Mouse (Mus musculus) forebrain, embryonic 11.5 days (tissue): ENCODE measurements at regions not wholly inside any gene's neighbourhood (a gene's known extent, or its start where the extent isn't known, plus 50 kb on each side); places are given as distances from the start of the nearest gene placed in this dataset.
A peak's percentile ranks its signal among the peaks of the same experiment; 100 is the strongest.

Experiments used
- ATAC-seq: fragments of 200-750 bp; cut with Nextera tagmentation; replicated peaks from 2 replicates; pipeline ENCODE4 v1.8.0; 2017; ENCODE audit warnings: moderate TSS enrichment; ENCODE audit not compliant: low FRiP score
- DNase-seq: peaks from one replicate; pipeline ENCODE4 v3.0.0-alpha.2; 2017; ENCODE audit warnings: low spot score
- H3K27ac ChIP-seq: fragments of 300-500 bp; sonication (generic); 2 replicates; pipeline ENCODE4 v1.5.1; 2014; ENCODE audit warnings: low read depth, low read length
- H3K27me3 ChIP-seq: fragments of 300-500 bp; sonication (generic); 2 replicates; pipeline ENCODE4 v1.6.1; 2014; ENCODE audit warnings: mild to moderate bottlenecking, low read length, mixed read lengths; ENCODE audit not compliant: control insufficient read depth, insufficient read depth
- H3K36me3 ChIP-seq: fragments of 300-500 bp; sonication (generic); 2 replicates; pipeline ENCODE4 v1.6.1; 2014; ENCODE audit warnings: mild to moderate bottlenecking, low read length, moderate library complexity, mixed read lengths; ENCODE audit not compliant: control insufficient read depth, insufficient read depth
- H3K4me1 ChIP-seq: fragments of 300-500 bp; sonication (generic); replicated peaks from 2 replicates; pipeline ENCODE4 v1.6.1; 2014; ENCODE audit warnings: low read length, mixed read lengths; ENCODE audit not compliant: control insufficient read depth, insufficient read depth
- H3K4me2 ChIP-seq: fragments of 300-500 bp; sonication (generic); 2 replicates; pipeline ENCODE4 v1.6.1; 2014; ENCODE audit warnings: low read depth, mild to moderate bottlenecking, low read length, moderate library complexity, mixed read lengths; ENCODE audit not compliant: severe bottlenecking
- H3K4me3 ChIP-seq: fragments of 300-500 bp; sonication (generic); 2 replicates; pipeline ENCODE4 v1.5.1; 2014; ENCODE audit warnings: low read depth, low read length
- H3K9ac ChIP-seq: fragments of 300-500 bp; sonication (generic); 2 replicates; pipeline ENCODE4 v1.6.1; 2014; ENCODE audit warnings: low read length
- H3K9me3 ChIP-seq: fragments of 300-500 bp; sonication (generic); 2 replicates; pipeline ENCODE4 v1.6.1; 2016; ENCODE audit warnings: low read length, mixed read lengths; ENCODE audit not compliant: control insufficient read depth
- WGBS: fragments of 180-500 bp; shearing (Covaris S2); extraction: QIAGEN DNeasy Blood & Tissue Kit; methylation state at CpG from one replicate; pipeline ENCODE4 v1.1.7; 2014; 5-methylcytosine and 5-hydroxymethylcytosine counted together

DNA sequence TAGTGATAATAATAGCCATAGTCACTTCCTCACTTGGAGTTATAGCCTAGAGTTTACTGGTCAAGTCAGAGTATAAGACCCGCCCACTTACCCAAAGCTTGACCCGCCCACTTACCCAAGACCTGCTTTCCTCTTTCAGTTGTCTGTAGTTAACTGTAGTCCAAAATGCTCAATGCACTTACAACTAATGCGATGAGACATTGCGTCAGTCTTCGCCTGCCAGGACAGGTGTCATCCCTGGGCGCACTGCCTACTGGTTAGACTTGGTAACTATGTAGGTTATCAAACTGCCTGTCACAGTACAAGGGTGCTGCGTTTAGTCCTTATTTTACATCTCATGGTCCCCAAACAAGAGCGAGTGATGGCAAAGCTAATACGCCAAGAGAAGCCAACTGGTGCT, 294.0 kb downstream of the Mtx2 start:
- DNase-seq (no peak), ATAC-seq (no peak)
- no peaks in the 10 kb centered on the region for H3K4me1 ChIP-seq
- no peak overlapping the region for H3K4me2 ChIP-seq
- no peaks in the 10 kb centered on the region for H3K36me3 ChIP-seq
- no peaks in the 10 kb centered on the region for H3K27me3 ChIP-seq
- no peak overlapping the region for H3K4me3 ChIP-seq
- H3K27ac ChIP-seq, result no peak overlapping the region
- H3K9ac ChIP-seq, result no peak overlapping the region
- 95% methylated on average over 9 of the region's 9 CpGs for WGBS
- H3K9me3 ChIP-seq, result no peaks in the 10 kb centered on the region

- Histone ChIP-seq H3K9ac (no peak overlapping the region), H3K27me3 (peaks cover 29% of the 10 kb centered on the region), H3K4me1 (no peaks in the 10 kb centered on the region), H3K4me2 (no peak overlapping the region), H3K4me3 (no peak overlapping the region), H3K27ac (no peak overlapping the region), H3K9me3 (no peaks in the 10 kb centered on the region), H3K36me3 (no peaks in the 10 kb centered on the region)
- ATAC-seq (no peak), DNase-seq (no peak)
- 82% methylated on average over 10 of the region's 10 CpGs for WGBS
These were observed 307.9 kb downstream of the Mtx2 start for GRCm38 (mm10) chr2:75133298-75134080.

DNA sequence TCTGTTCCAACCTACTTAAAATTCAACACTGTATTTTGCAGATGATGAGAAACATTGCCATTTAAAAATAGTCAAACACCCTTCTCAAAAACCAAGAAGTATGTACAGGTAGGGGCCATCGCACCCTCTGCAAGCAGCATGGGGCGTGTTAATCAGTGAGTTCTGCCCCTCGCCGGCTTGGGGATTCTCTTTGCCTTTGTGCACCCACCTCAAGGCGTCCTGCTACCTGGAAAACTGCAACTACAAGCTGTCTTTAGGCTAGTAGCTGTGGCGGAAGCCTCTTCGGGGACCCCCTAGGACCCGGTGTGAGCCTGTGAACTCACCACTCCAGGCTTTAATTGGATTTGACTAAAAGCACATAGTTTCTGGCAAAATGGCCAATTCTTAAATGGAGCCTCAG, 311.0 kb downstream of the Mtx2 start:
- ATAC-seq, result no peak

DNA sequence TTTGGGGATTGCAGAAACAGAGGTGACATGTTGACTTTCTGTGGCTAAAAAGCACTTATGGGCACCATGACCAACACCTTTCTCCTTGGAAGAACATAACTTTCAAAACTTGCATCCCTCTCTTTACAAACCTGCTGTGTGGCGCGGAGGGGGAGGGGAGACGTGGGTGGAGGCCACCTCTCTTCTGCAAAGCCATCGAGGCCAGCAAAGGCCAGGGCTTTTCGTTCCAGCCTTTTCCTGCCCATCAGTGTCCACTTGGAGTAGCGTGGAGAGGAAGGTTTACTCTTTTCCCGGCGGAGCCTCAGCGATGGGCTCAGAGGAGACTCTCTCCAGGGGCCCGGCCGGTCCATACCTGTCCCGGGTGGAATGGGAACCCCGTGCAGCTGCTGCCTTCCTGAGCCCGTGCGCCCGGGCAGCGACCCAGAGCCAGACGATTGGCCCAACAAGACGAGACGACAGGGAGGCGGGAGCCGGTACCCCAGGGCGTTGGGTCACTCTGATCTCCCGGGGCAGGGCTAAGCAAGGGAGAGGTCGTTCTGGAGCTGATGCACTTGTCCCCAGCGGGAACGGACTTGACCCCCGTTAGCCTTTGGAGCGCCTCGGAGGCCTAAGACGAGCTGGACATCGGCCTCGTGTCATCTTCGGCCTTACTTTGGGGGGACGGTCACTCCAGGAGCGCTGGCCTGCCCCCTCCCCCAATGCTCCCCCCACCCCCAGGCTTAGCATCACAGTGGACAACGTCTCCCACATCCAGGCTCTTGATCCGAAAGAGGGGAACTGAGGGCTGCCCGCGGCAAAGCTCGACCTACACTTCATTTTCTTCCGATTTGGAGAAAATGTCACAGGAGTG, 311.8 kb downstream of the Mtx2 start:
- Histone ChIP-seq H3K9ac (no peak overlapping the region), H3K4me3 (peak overlapping the region; percentile 29), H3K27me3 (peaks cover 43% of the 10 kb centered on the region), H3K27ac (no peak overlapping the region), H3K4me2 (peak overlapping the region; percentile 66), H3K9me3 (no peaks in the 10 kb centered on the region), H3K4me1 (no peaks in the 10 kb centered on the region), H3K36me3 (no peaks in the 10 kb centered on the region)
- WGBS, result under 1% methylated on average over 42 of the region's 42 CpGs
- ATAC-seq, result peak; percentile 27; the same call in 1 of the 2 replicates
- DNase-seq, result peak; percentile 66

More for the DNA sequence above, 311.0 kb downstream of the Mtx2 start:
- no peak overlapping the region for H3K4me3 ChIP-seq
- peak; percentile 54 for DNase-seq
- no peaks in the 10 kb centered on the region for H3K4me1 ChIP-seq
- WGBS, result 9% methylated on average over 8 of the region's 8 CpGs
- no peaks in the 10 kb centered on the region for H3K36me3 ChIP-seq
- H3K9me3 ChIP-seq, result no peaks in the 10 kb centered on the region
- no peak overlapping the region for H3K4me2 ChIP-seq
- no peak overlapping the region for H3K27ac ChIP-seq
- no peak overlapping the region for H3K9ac ChIP-seq
- peaks cover 43% of the 10 kb centered on the region for H3K27me3 ChIP-seq

DNA sequence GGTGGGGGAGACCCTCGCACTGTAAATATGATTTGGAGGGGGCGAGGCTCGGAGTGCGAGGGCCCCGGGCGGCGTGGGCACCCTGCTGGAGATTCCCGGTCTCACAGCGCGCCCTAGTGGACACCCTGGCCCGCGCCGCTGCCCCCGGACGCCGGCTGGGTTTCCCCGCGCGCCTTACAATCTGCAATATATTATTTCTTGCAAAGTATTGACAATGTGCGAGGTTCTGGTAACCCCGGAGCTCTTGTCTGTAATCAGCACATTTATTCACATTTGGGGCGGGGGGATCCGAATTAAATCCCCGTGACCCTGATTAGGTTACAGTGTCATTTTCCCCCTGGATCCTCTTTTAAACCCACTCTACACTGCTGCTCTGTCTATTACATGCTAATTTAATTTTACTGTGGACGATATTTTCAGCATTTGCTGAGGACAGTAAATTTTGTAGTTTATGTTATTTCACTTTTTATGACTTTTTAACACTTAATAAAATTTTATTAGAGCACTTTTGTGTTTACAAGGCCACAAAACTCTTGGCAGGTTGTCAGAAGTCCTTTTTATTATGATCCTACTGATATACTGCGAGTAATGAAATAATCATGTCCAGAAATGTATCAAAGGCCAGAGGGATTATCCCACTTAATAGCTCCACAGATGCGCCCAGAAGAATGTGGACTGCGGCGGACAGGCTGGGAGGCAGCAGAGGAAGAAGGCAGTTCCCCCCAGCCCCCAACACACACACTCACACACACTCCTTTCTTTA, 312.6 kb downstream of the Mtx2 start:
- Histone ChIP-seq H3K27me3 (peaks cover 43% of the 10 kb centered on the region), H3K9me3 (no peaks in the 10 kb centered on the region), H3K36me3 (no peaks in the 10 kb centered on the region), H3K4me3 (peak overlapping the region; percentile 29), H3K4me1 (no peaks in the 10 kb centered on the region), H3K9ac (no peak overlapping the region), H3K4me2 (peak overlapping the region; percentile 66), H3K27ac (no peak overlapping the region)
- WGBS, result 6% methylated on average over 29 of the region's 29 CpGs
- ATAC-seq, result 0 out of 2 replicates have a peak, but pooled peaks have one; percentile 36
- DNase-seq, result peak; percentile 88

GRCm38 (mm10) chr2:75138746-75139060, 313.1 kb downstream of the Mtx2 start:
- H3K36me3 ChIP-seq, result no peaks in the 10 kb centered on the region
- DNase-seq, result no peak
- no peak for ATAC-seq
- no peaks in the 10 kb centered on the region for H3K4me1 ChIP-seq
- no peak overlapping the region for H3K4me2 ChIP-seq
- H3K4me3 ChIP-seq, result no peak overlapping the region
- no peak overlapping the region for H3K9ac ChIP-seq
- peaks cover 43% of the 10 kb centered on the region for H3K27me3 ChIP-seq
- 26% methylated on average over 9 of the region's 9 CpGs for WGBS
- H3K9me3 ChIP-seq, result no peaks in the 10 kb centered on the region
- no peak overlapping the region for H3K27ac ChIP-seq

GRCm38 (mm10) chr2:75139544-75139943, 313.9 kb downstream of the Mtx2 start:
- DNase-seq, result no peak
- no peak overlapping the region for H3K27ac ChIP-seq
- no peaks in the 10 kb centered on the region for H3K9me3 ChIP-seq
- H3K4me1 ChIP-seq, result no peaks in the 10 kb centered on the region
- ATAC-seq, result no peak
- H3K9ac ChIP-seq, result no peak overlapping the region
- WGBS, result 51% methylated on average over 2 of the region's 2 CpGs
- H3K4me2 ChIP-seq, result no peak overlapping the region
- H3K27me3 ChIP-seq, result peaks cover 43% of the 10 kb centered on the region
- H3K4me3 ChIP-seq, result no peak overlapping the region
- no peaks in the 10 kb centered on the region for H3K36me3 ChIP-seq

- H3K4me3 ChIP-seq, result no peak overlapping the region
- no peak for ATAC-seq
- H3K9ac ChIP-seq, result no peak overlapping the region
- H3K27ac ChIP-seq, result no peak overlapping the region
- H3K27me3 ChIP-seq, result peaks cover 21% of the 10 kb centered on the region
- H3K4me1 ChIP-seq, result no peaks in the 10 kb centered on the region
- no peaks in the 10 kb centered on the region for H3K36me3 ChIP-seq
- H3K4me2 ChIP-seq, result no peak overlapping the region
- H3K9me3 ChIP-seq, result no peaks in the 10 kb centered on the region
- WGBS, result 8% methylated on average over 2 of the region's 2 CpGs
- no peak for DNase-seq
These were observed 317.1 kb downstream of the Mtx2 start for GRCm38 (mm10) chr2:75142675-75143074.
